Comparison of ENCODE assay signal across 27 mouse cellular contexts in genomic region chr6:43274123-43274522, GRCm38 (mm10). TPM values are rescaled to one million over a fixed set of nuclear protein-coding genes. Genes with fewer than 3 reads are reported as not detected.
DNase-seq lines count a peak whose midpoint lies in the region; ATAC-seq and TF ChIP-seq lines count a peak whose summit lies in the region.
"Had no signal": no experiment of that assay in that cellular context is flagged by ENCODE, and none has a peak within 500 bp of the region (broad histone marks: within the 10 kb centered on the region; RNA-seq: fewer than 3 reads in every experiment).

No protein-coding gene starts in this region.

- no peak overlapping the region for H3K4me3 ChIP-seq in kidney, embryonic 14.5 days (ENCODE audit: low read length)
- H3K4me3 ChIP-seq in kidney, embryonic 16.5 days (ENCODE audit: low read length) = no peak overlapping the region
- H3K4me3 ChIP-seq in lung, postnatal 0 days (ENCODE audit: low read depth, low read length) = no peak overlapping the region
- H3K4me3 ChIP-seq: embryonic facial prominence, embryonic 10.5 days; embryonic facial prominence, embryonic 12.5 days; forebrain, embryonic 13.5 days; forebrain, embryonic 15.5 days had no signal

- H3K9me3 ChIP-seq in kidney, embryonic 14.5 days (ENCODE audit: control insufficient read depth, low read length) = no peaks in the 10 kb centered on the region
- no peaks in the 10 kb centered on the region for H3K9me3 ChIP-seq in kidney, embryonic 16.5 days (ENCODE audit: low read length)
- no peaks in the 10 kb centered on the region for H3K9me3 ChIP-seq in lung, postnatal 0 days (ENCODE audit: low read length)
- H3K9me3 ChIP-seq: embryonic facial prominence, embryonic 10.5 days; embryonic facial prominence, embryonic 12.5 days; forebrain, embryonic 13.5 days; forebrain, embryonic 15.5 days; G1E had no signal

- H3K4me2 ChIP-seq in kidney, embryonic 14.5 days (replicated peaks; ENCODE audit: low read depth, low read length) = no peak overlapping the region
- no peak overlapping the region for H3K4me2 ChIP-seq in kidney, embryonic 16.5 days (replicated peaks; ENCODE audit: low read depth, low read length)
- no peak overlapping the region for H3K4me2 ChIP-seq in lung, postnatal 0 days (replicated peaks; ENCODE audit: low read depth, low read length)
- H3K4me2 ChIP-seq: embryonic facial prominence, embryonic 12.5 days; forebrain, embryonic 13.5 days; forebrain, embryonic 15.5 days had no signal

- no peak for DNase-seq in kidney, adult 8-10 months
- no peak for DNase-seq in kidney, postnatal 4 days
- no peak for DNase-seq in lung, postnatal 0 days (ENCODE audit: low spot score)
- no peak for DNase-seq in lung, postnatal 25 days (ENCODE audit: low spot score)
- DNase-seq: adrenal gland, adult 8-10 months; adrenal gland, postnatal 14 days; adrenal gland, postnatal 36 days; B cell, adult 2 months; cerebellum, adult 11-12 months; cerebellum, adult 2 months; cerebellum, adult 9-10 months; cerebellum, postnatal 10 days; cerebellum, postnatal 25 days had no signal

- TF ChIP-seq EP300 in lung, postnatal 0 days (IDR thresholded peaks at IDR 0.05) = no peak

- 52% methylated on average over 4 of the region's 4 CpGs for WGBS in kidney, embryonic 14.5 days
- 45% methylated on average over 4 of the region's 4 CpGs for WGBS in kidney, embryonic 16.5 days
- 69% methylated on average over 4 of the region's 4 CpGs for WGBS in lung, postnatal 0 days

- peaks cover 17% of the 10 kb centered on the region; the same call in 1 of the 2 replicates for H3K36me3 ChIP-seq in kidney, embryonic 14.5 days (ENCODE audit: control insufficient read depth, insufficient read depth, low read length)
- H3K36me3 ChIP-seq in kidney, embryonic 16.5 days (ENCODE audit: insufficient read depth, low read length) = peaks cover 16% of the 10 kb centered on the region; the same call in 1 of the 2 replicates
- peaks cover 21% of the 10 kb centered on the region for H3K36me3 ChIP-seq in lung, postnatal 0 days (ENCODE audit: insufficient read depth, low read length)
- H3K36me3 ChIP-seq: embryonic facial prominence, embryonic 12.5 days; forebrain, embryonic 15.5 days; G1E had no signal

- peak; percentile 45; the same call in 1 of the 2 replicates for ATAC-seq in kidney, embryonic 14.5 days (ENCODE audit: low FRiP score, low TSS enrichment)
- peak; percentile 76 for ATAC-seq in kidney, embryonic 16.5 days (ENCODE audit: low FRiP score, low TSS enrichment)
- ATAC-seq in lung, postnatal 0 days = no peak
- ATAC-seq: activated CD4-positive, CD25-positive, alpha-beta regulatory T cell, adult 4 months; CD4-positive, CD25-positive, alpha-beta regulatory T cell, adult 4 months; forebrain, embryonic 13.5 days; forebrain, embryonic 15.5 days; Patski had no signal

- H3K9ac ChIP-seq in kidney, embryonic 14.5 days (ENCODE audit: low read depth, low read length) = no peak overlapping the region
- no peak overlapping the region for H3K9ac ChIP-seq in kidney, embryonic 16.5 days (replicated peaks; ENCODE audit: low read length)
- H3K9ac ChIP-seq in lung, postnatal 0 days (replicated peaks; ENCODE audit: low read depth) = no peak overlapping the region
- H3K9ac ChIP-seq: embryonic facial prominence, embryonic 12.5 days; forebrain, embryonic 13.5 days; forebrain, embryonic 15.5 days had no signal

- H3K4me1 ChIP-seq in kidney, embryonic 14.5 days (ENCODE audit: control insufficient read depth, insufficient read depth, low read length) = no peaks in the 10 kb centered on the region
- no peaks in the 10 kb centered on the region for H3K4me1 ChIP-seq in kidney, embryonic 16.5 days (ENCODE audit: insufficient read depth, low read length)
- H3K4me1 ChIP-seq in lung, postnatal 0 days (ENCODE audit: insufficient read depth, low read depth, low read length) = peaks cover 3% of the 10 kb centered on the region; the same call in 1 of the 2 replicates
- H3K4me1 ChIP-seq: embryonic facial prominence, embryonic 10.5 days; embryonic facial prominence, embryonic 12.5 days; forebrain, embryonic 13.5 days; forebrain, embryonic 15.5 days had no signal

- TF ChIP-seq CTCF in lung, postnatal 0 days (IDR thresholded peaks at IDR 0.05) = no peak

- no peaks in the 10 kb centered on the region for H3K27me3 ChIP-seq in kidney, embryonic 14.5 days (ENCODE audit: control insufficient read depth, insufficient read depth, low read length)
- H3K27me3 ChIP-seq in kidney, embryonic 16.5 days (ENCODE audit: insufficient read depth, low read length) = no peaks in the 10 kb centered on the region
- H3K27me3 ChIP-seq in lung, postnatal 0 days (replicated peaks; ENCODE audit: insufficient read depth, low read length) = no peaks in the 10 kb centered on the region
- H3K27me3 ChIP-seq: CH12.LX; embryonic facial prominence, embryonic 12.5 days; forebrain, embryonic 13.5 days; forebrain, embryonic 15.5 days; Patski had no signal

- no peak overlapping the region for H3K27ac ChIP-seq in kidney, embryonic 14.5 days (ENCODE audit: low read depth, low read length)
- no peak overlapping the region for H3K27ac ChIP-seq in kidney, embryonic 16.5 days (ENCODE audit: low read length)
- H3K27ac ChIP-seq in lung, postnatal 0 days (ENCODE audit: low read length) = 0 out of 2 replicates have a peak overlapping the region, but pooled peaks have one; percentile 71
- H3K27ac ChIP-seq: embryonic facial prominence, embryonic 10.5 days; embryonic facial prominence, embryonic 12.5 days; forebrain, embryonic 13.5 days; forebrain, embryonic 15.5 days had no signal

RNA-seq across cellular contexts. Expression of gene Arhgef5, which starts 8.7 kb away (rescaled TPM):
- polyA plus RNA-seq in kidney, embryonic 14.5 days (2014; fragmentation: Nextera tagmentation; extraction: Ambion mirVana) = 12.5 and 13.7 TPM in 2 replicates
- 17.0 and 19.2 TPM in 2 replicates for polyA plus RNA-seq in kidney, embryonic 16.5 days (2015; fragmentation: Nextera tagmentation; extraction: Ambion mirVana)
- polyA plus RNA-seq in lung, postnatal 0 days (2015; fragmentation: Nextera tagmentation; extraction: Ambion mirVana) = 13.2 and 16.3 TPM in 2 replicates
- polyA plus RNA-seq: G1E had no signal

RNA-seq across cellular contexts. Expression of gene Nobox, which starts 35.2 kb away (rescaled TPM):
- polyA plus RNA-seq in kidney, embryonic 14.5 days (2014; fragmentation: Nextera tagmentation; extraction: Ambion mirVana) = 0.20 TPM in 1 of 2 replicates, not detected in the other
- polyA plus RNA-seq in kidney, embryonic 16.5 days (2015; fragmentation: Nextera tagmentation; extraction: Ambion mirVana) = 0.19 TPM in 1 of 2 replicates, not detected in the other
- not detected in 2 replicates for polyA plus RNA-seq in lung, postnatal 0 days (2015; fragmentation: Nextera tagmentation; extraction: Ambion mirVana)
- polyA plus RNA-seq: activated CD4-positive, CD25-positive, alpha-beta regulatory T cell, adult 4 months; CD4-positive, CD25-positive, alpha-beta regulatory T cell, adult 4 months; embryonic facial prominence, embryonic 10.5 days; embryonic facial prominence, embryonic 12.5 days; embryonic facial prominence, embryonic 14.5 days; forebrain, embryonic 11.5 days; forebrain, embryonic 13.5 days; forebrain, embryonic 15.5 days; Patski had no signal

RNA-seq across cellular contexts. Expression of gene Olfr47, which starts 42.8 kb away (rescaled TPM):
- not detected in 2 replicates for polyA plus RNA-seq in kidney, embryonic 14.5 days (2014; fragmentation: Nextera tagmentation; extraction: Ambion mirVana)
- polyA plus RNA-seq in kidney, embryonic 16.5 days (2015; fragmentation: Nextera tagmentation; extraction: Ambion mirVana) = not detected in 2 replicates
- not detected in 2 replicates for polyA plus RNA-seq in lung, postnatal 0 days (2015; fragmentation: Nextera tagmentation; extraction: Ambion mirVana)
- polyA plus RNA-seq: activated CD4-positive, CD25-positive, alpha-beta regulatory T cell, adult 4 months; CD4-positive, CD25-positive, alpha-beta regulatory T cell, adult 4 months; cerebellum, adult 2 months; cortical plate, adult 2 months; embryonic facial prominence, embryonic 10.5 days; embryonic facial prominence, embryonic 12.5 days; embryonic facial prominence, embryonic 14.5 days; forebrain, embryonic 11.5 days; forebrain, embryonic 13.5 days; forebrain, embryonic 15.5 days; G1E; Patski had no signal
